Mouse (Mus musculus): ENCODE measurements around the gene Tmod4.

Tmod4 gene

GRCm38 (mm10) chr3:95136336-95136735 lies 12.1 kb downstream of the Tmod4 start:
- DNase-seq (ENCODE audit: low spot score) = no peak

DNA sequence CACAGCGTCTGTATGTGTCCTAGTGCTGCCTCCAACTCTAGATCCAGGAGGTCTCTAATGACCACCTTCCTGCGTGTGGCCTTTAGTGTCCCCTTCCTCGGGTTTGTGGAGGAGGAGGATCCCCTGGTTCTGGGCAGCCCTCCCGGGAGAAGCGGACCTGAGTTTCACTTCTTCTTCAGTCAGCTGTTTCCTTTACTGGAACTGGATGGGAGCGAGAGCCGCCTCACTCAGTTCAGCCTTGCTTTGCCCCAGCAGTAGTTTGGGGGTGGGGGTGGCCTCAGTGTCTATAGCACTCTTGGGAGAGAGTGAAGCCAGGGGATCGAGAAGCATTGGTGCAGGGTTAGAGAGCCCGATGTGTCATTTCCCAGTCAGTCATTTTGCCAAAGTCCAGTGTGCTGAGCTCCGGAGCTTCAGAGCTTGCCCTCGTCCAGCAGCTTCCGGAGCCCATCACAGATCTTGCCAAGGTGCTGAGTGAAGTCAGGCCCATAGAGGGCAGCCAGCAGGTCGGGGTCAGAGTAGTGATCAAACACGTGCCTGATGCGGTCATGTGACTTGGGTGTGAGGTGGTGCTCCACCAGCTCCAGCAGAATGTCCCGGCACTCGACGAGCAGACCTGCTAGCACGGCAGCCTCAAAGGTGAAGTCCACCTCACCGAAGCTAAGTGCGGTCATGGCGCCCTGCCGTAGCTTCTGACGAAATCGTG lies 15.5 kb downstream of the Tmod4 start:
- no peak for DNase-seq (ENCODE audit: low spot score)

DNA sequence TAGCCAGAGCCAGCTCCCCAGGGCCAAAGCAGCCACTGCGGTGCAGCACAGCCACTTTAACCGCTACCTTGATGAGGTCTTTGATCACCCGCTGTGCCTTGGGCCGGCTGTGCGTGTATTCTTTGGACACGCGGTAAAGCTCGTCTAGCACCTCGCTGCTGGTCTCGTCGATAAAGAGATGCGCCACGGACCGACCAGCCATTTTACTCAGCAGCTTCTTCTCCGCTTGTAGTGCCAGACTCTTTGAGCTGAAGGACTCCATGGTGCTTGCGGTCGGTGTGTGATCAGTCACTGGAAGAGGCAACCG lies 16.0 kb downstream of the Tmod4 start:
- DNase-seq (ENCODE audit: low spot score) = no peak

DNA sequence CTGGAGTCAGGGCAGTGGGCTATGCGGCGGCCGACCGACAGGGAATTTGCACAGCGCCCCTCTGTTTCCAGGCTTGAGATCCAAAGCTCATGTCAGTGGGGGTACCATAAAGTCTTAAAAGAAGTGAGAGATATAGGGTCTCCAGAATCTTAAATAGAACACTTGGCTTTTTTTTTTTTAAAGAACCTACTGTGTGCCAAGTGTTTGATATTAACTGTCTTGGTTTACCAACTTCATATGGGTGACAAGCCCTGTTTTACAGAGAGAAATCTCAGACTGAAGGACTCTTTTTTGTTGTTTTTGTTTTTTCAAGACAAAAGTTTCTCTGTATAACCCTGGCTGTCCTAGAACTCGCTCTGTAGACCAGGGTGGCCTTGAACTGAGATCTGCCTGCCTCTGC lies 16.5 kb downstream of the Tmod4 start:
- no peak for DNase-seq (ENCODE audit: low spot score)

DNA sequence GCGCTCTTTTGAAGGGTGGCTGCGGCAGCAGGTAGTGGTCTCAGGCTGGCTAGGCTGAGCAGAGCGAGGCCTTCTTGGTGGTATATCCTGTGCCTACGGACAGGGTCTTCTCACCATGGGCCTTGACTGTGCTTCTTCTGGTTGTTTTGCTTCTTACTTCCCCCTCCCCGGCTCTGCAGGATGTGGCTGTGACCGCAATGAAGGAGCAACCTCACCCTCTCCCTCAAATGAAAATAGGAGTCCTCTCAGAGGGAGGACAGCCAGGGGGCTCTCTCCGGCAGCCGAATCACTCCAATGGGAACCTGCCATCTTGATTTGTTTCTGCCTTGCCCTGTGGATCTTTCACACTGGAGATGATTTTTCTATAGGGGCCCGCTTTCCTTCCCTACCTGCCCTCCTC lies 17.2 kb downstream of the Tmod4 start:
- no peak for DNase-seq (ENCODE audit: low spot score)

- DNase-seq (ENCODE audit: low spot score) = no peak
Measured at GRCm38 (mm10) chr3:95141952-95142616, 17.8 kb downstream of the Tmod4 start, which contains the start of gene Tnfaip8l2. Tnfaip8l2 (minus strand) TSS chr3:95142360.

- DNase-seq (ENCODE audit: low spot score) = peak; percentile 74
Measured at GRCm38 (mm10) chr3:95142617-95143011, 18.3 kb downstream of the Tmod4 start.

DNA sequence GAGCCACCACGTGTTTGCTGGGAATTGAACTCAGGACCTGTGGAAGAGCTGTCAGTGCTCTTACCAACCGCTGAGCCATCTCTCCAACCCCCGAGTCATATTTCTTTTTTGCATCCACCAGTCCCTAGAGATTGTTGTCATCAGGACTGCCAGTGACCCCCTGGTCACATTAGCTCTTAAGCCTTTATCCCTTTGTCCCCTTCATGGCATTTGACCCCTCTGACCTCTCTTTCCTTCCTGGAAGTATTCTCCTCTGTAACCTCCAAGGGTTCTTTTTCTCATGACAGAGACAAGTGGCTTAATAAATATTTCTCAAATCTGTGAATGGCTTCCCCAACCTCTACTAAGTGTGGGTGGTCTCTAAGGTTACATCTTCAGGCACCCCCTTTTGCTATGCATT lies 23.6 kb downstream of the Tmod4 start:
- no peak for DNase-seq (ENCODE audit: low spot score)

- no peak for DNase-seq (ENCODE audit: low spot score)
Measured at GRCm38 (mm10) chr3:95153874-95154273, 29.6 kb downstream of the Tmod4 start.

DNA sequence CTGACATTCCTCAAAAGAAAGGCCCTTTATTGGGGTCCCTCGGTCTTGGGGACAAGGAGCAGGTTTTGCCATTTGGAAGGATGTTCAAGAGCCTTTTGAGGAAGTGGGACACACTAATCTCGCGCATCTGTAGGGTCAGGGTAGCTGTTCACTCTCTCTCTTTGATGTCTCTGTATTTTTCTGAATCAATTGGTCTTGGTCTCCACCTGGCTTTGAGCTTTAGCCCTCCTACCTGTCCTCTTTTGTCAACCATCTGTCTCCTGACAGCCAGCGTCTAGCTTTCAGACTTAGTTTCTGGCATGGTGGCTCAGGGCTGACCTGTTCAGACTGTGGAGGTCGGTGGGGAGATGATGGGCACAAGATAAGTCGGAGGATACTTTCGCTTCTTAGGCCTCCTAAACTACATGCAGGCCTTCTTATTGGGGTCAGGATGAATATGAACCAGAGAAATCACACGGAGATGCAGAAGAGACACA lies 35.3 kb downstream of the Tmod4 start:
- DNase-seq (ENCODE audit: low spot score) = no peak

GRCm38 (mm10) chr3:95159987-95160963 lies 36.0 kb downstream of the Tmod4 start, which contains the start of gene Sema6c:
Sema6c (plus strand) TSS chr3:95160457.
- peak; percentile 77 for DNase-seq (ENCODE audit: low spot score)

GRCm38 (mm10) chr3:95161041-95161551 lies 36.8 kb downstream of the Tmod4 start:
- no peak for DNase-seq (ENCODE audit: low spot score)

GRCm38 (mm10) chr3:95161618-95162344 lies 37.5 kb downstream of the Tmod4 start:
- DNase-seq (ENCODE audit: low spot score) = no peak

DNA sequence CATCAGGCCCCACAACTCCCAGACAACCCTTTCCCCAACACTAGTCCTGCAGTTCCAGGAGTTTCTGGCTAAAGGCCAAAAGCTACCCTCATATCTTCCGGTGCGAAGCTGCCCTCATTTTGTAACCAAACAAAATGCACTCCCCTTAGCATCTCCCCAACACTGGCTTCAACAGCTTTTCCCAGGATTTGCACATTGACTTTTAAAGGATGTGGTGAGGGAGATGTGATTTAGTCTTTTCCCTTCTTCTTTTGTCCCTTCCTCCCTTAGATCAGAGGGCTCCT lies 38.0 kb downstream of the Tmod4 start:
- DNase-seq (ENCODE audit: low spot score) = no peak

- DNase-seq (ENCODE audit: low spot score) = no peak
Measured at GRCm38 (mm10) chr3:95163419-95164255, 39.4 kb downstream of the Tmod4 start.

DNA sequence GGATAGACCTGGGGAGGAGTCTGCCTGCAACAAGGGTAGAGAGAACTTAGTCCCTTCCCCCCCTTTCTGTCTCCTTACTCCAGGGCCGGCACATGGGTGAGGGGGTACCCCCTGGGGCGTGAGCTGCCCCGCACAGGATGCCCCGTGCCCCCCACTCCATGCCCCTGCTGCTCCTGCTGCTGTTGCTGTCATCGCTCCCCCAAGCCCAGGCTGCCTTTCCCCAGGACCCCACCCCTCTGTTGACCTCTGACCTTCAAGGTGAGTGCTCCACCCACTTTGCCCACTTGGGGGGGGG lies 39.9 kb downstream of the Tmod4 start:
- no peak for DNase-seq (ENCODE audit: low spot score)

GRCm38 (mm10) chr3:95164840-95165239 lies 40.6 kb downstream of the Tmod4 start:
- DNase-seq (ENCODE audit: low spot score) = no peak

- DNase-seq (ENCODE audit: low spot score) = no peak
Measured at GRCm38 (mm10) chr3:95169996-95170395, 45.7 kb downstream of the Tmod4 start.

GRCm38 (mm10) chr3:95171105-95171504 lies 46.8 kb downstream of the Tmod4 start:
- DNase-seq (ENCODE audit: low spot score) = no peak

DNA sequence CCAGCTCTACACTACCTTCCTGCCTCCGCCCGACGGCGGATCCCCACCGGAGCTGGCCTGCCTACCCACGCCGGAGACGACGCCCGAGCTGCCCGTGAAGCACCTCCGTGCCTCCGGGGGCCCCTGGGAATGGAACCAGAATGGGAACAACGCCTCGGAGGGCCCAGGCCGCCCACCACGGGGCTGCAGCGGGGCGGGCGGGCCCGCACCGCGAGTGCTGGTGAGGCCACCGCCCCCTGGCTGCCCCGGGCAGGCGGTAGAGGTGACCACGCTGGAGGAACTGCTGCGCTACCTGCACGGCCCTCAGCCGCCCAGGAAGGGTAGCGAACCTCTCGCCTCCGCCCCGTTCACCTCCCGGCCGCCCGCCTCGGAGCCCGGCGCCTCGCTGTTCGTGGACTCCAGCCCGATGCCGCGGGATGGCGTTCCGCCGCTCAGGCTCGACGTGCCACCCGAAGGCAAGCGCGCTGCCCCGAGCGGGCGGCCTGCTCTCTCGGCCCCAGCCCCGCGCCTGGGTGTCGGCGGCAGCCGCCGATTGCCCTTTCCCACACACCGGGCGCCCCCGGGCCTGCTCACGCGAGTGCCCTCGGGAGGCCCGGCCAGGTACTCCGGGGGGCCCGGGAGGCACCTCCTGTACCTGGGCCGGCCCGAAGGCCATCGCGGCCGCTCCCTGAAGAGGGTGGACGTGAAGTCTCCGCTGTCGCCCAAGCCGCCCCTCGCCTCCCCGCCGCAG lies 48.4 kb downstream of the Tmod4 start:
- no peak for DNase-seq (ENCODE audit: low spot score)

Data from left cerebral cortex, adult 11 months (tissue).